Comparison of ENCODE assay signal across 8 mouse cellular contexts in genomic region chr13:88821440-88822331, GRCm38 (mm10). TPM values are rescaled to one million over a fixed set of nuclear protein-coding genes. Genes with fewer than 3 reads are reported as not detected.
DNase-seq lines count a peak whose midpoint lies in the region; ATAC-seq lines count a peak whose summit lies in the region.

TSS of gene Edil3 (plus strand) at chr13:88821472.

- peaks cover 33% of the 10 kb centered on the region for H3K27me3 ChIP-seq in liver, embryonic 13.5 days
- H3K27me3 ChIP-seq in neural tube, embryonic 11.5 days (ENCODE audit: control insufficient read depth, insufficient read depth, low read length), result peaks cover 3% of the 10 kb centered on the region; the same call in 1 of the 2 replicates

- no peak within 1 kb of the TSS for H3K27ac ChIP-seq in liver, embryonic 13.5 days
- H3K27ac ChIP-seq in neural tube, embryonic 11.5 days (ENCODE audit: low read depth, low read length), result peak within 1 kb of the TSS; percentile 60

- H3K4me1 ChIP-seq in liver, embryonic 13.5 days (replicated peaks), result no peaks in the 10 kb centered on the region
- no peaks in the 10 kb centered on the region for H3K4me1 ChIP-seq in neural tube, embryonic 11.5 days (ENCODE audit: control insufficient read depth, insufficient read depth, low read length)

- peak; percentile 74 to 79 for DNase-seq in cerebellum, postnatal 10 days
- no peak for DNase-seq in cerebellum, adult 18-20 months
- peak; percentile 46 for DNase-seq in adrenal gland, postnatal 10 days
- DNase-seq in kidney, postnatal 10 days, result peak; percentile 45
- no peak for DNase-seq in liver, embryonic 13.5 days
- peak; percentile 80 for DNase-seq in neural tube, embryonic 11.5 days (ENCODE audit: low spot score)
- no peak for DNase-seq in spleen, postnatal 10 days (ENCODE audit: low spot score in 2 of 2)

- no peaks in the 10 kb centered on the region for H3K9me3 ChIP-seq in liver, embryonic 13.5 days (replicated peaks)
- H3K9me3 ChIP-seq in neural tube, embryonic 11.5 days (ENCODE audit: control insufficient read depth, low read length), result no peaks in the 10 kb centered on the region

- peak within 1 kb of the TSS; percentile 51 for H3K4me3 ChIP-seq in liver, embryonic 13.5 days (replicated peaks)
- peak within 1 kb of the TSS; percentile 69 for H3K4me3 ChIP-seq in neural tube, embryonic 11.5 days (ENCODE audit: low read depth, low read length)

- no peak within 1 kb of the TSS for H3K9ac ChIP-seq in liver, embryonic 13.5 days
- peak within 1 kb of the TSS; percentile 89 for H3K9ac ChIP-seq in neural tube, embryonic 11.5 days (ENCODE audit: low read length)

- peak within 1 kb of the TSS; percentile 67 for H3K4me2 ChIP-seq in liver, embryonic 13.5 days
- peak within 1 kb of the TSS; percentile 97 for H3K4me2 ChIP-seq in neural tube, embryonic 11.5 days (ENCODE audit: low read depth)

- ATAC-seq in frontal cortex, adult (ENCODE audit: low TSS enrichment), result peak; percentile 62
- no peak for ATAC-seq in liver, embryonic 13.5 days (ENCODE audit: low read depth)
- peak; percentile 88 for ATAC-seq in neural tube, embryonic 11.5 days (ENCODE audit: insufficient read depth, low FRiP score, low TSS enrichment)

- WGBS in liver, embryonic 13.5 days (ENCODE audit: insufficient replicate concordance), result under 1% methylated on average over 60 of the region's 60 CpGs
- WGBS in neural tube, embryonic 11.5 days, result under 1% methylated on average over 59 of the region's 60 CpGs

- H3K36me3 ChIP-seq in liver, embryonic 13.5 days, result no peaks in the 10 kb centered on the region
- no peaks in the 10 kb centered on the region for H3K36me3 ChIP-seq in neural tube, embryonic 11.5 days (ENCODE audit: control insufficient read depth, insufficient read depth, low read length)

RNA-seq across cellular contexts. Expression of gene Edil3, which starts in this region (rescaled TPM):
- total RNA-seq in adrenal gland, postnatal 10 days (2021), result 1 to 10 TPM; 1.9 to 2.9 TPM
- polyA plus RNA-seq in liver, embryonic 13.5 days (2015; fragmentation: Nextera tagmentation; extraction: Ambion mirVana), result 0.20 and 0.28 TPM in 2 replicates
- polyA plus RNA-seq in neural tube, embryonic 11.5 days (2014; fragmentation: Nextera tagmentation; extraction: Ambion mirVana), result 37.8 and 45.1 TPM in 2 replicates

Comparison
In these comparisons a context has a peak if more than half of its experiments do, and no peak if none do; other contexts are left out.
1. RNA of gene Edil3 (polyA plus RNA-seq): 37.8 to 45.1 TPM in neural tube, embryonic 11.5 days; 0.20 to 0.28 TPM in liver, embryonic 13.5 days; every median in the first group is over 10 times any median in the second.
2. DNase-seq: peak in cerebellum, postnatal 10 days (2 of 2), adrenal gland, postnatal 10 days (single experiment), kidney, postnatal 10 days (single experiment) and neural tube, embryonic 11.5 days (single experiment); none in cerebellum, adult 18-20 months (0 of 2), liver, embryonic 13.5 days (single experiment) and spleen, postnatal 10 days (0 of 2).